Mouse (Mus musculus): ENCODE results near the gene Epha10. TPM values are rescaled to one million over a fixed set of nuclear protein-coding genes. Genes with fewer than 3 reads are reported as not detected.

The Epha10 gene
- 10 to 100 TPM; 39.0 to 42.3 TPM for total RNA-seq (2021)
- long read RNA-seq, full-length matches to known transcripts = 1 of 59 reads
- long read RNA-seq, partial matches to known transcripts = 21 of 59 reads
- long read RNA-seq, other reads (novel, unspliced or antisense) = 37 of 59 reads

GRCm38 (mm10) chr4:124880599-124880998, at the start of gene Epha10:
Gene Epha10 (plus strand): TSS chr4:124880899.
- DNase-seq (ENCODE audit: low spot score in 2 of 2) = no peak

GRCm38 (mm10) chr4:124832796-124833195, 47.9 kb upstream of the Epha10 start:
- DNase-seq (ENCODE audit: low spot score in 2 of 2) = no peak

- no peak for DNase-seq (ENCODE audit: low spot score in 2 of 2)
These were observed 42.5 kb upstream of the Epha10 start for GRCm38 (mm10) chr4:124838035-124838700.

GRCm38 (mm10) chr4:124840998-124841397, 39.7 kb upstream of the Epha10 start:
- no peak for DNase-seq (ENCODE audit: low spot score in 2 of 2)

GRCm38 (mm10) chr4:124843493-124843892, 37.2 kb upstream of the Epha10 start:
- no peak for DNase-seq (ENCODE audit: low spot score in 2 of 2)

GRCm38 (mm10) chr4:124847573-124847972, 33.1 kb upstream of the Epha10 start:
- peak; percentile 78 to 91 for DNase-seq (ENCODE audit: low spot score in 2 of 2)

- peak; percentile 64 to 77 for DNase-seq (ENCODE audit: low spot score in 2 of 2)
These were observed 31.0 kb upstream of the Epha10 start for GRCm38 (mm10) chr4:124849631-124850260.

- DNase-seq (ENCODE audit: low spot score in 2 of 2) = peak; percentile 91 to 96
These were observed 30.3 kb upstream of the Epha10 start, which contains the start of gene Yrdc for GRCm38 (mm10) chr4:124850261-124850913. Gene Yrdc (plus strand): TSS chr4:124850679.

GRCm38 (mm10) chr4:124850933-124851658, 29.6 kb upstream of the Epha10 start, which contains the start of gene 1110065P20Rik:
Gene 1110065P20Rik (minus strand): TSS chr4:124851196.
- DNase-seq (ENCODE audit: low spot score in 2 of 2) = peak; percentile 69 to 70

- DNase-seq (ENCODE audit: low spot score in 2 of 2) = peak in 1 of 2 experiments; percentile 68
These were observed 24.4 kb upstream of the Epha10 start for GRCm38 (mm10) chr4:124856294-124856693.

GRCm38 (mm10) chr4:124858370-124858769, 22.3 kb upstream of the Epha10 start:
- no peak for DNase-seq (ENCODE audit: low spot score in 2 of 2)

- no peak for DNase-seq (ENCODE audit: low spot score in 2 of 2)
These were observed 20.3 kb upstream of the Epha10 start for GRCm38 (mm10) chr4:124860446-124860845.

- no peak for DNase-seq (ENCODE audit: low spot score in 2 of 2)
These were observed 19.2 kb upstream of the Epha10 start, which contains the start of gene Maneal for GRCm38 (mm10) chr4:124861283-124862188. Gene Maneal (minus strand): TSS chr4:124862171.

- DNase-seq (ENCODE audit: low spot score in 2 of 2) = no peak
These were observed 8.0 kb upstream of the Epha10 start for GRCm38 (mm10) chr4:124872719-124873118.

GRCm38 (mm10) chr4:124881341-124881908, 726 bp downstream of the Epha10 start:
- peak; percentile 82 to 85 for DNase-seq (ENCODE audit: low spot score in 2 of 2)

- no peak for DNase-seq (ENCODE audit: low spot score in 2 of 2)
These were observed 1.5 kb downstream of the Epha10 start for GRCm38 (mm10) chr4:124882151-124882729.

- DNase-seq (ENCODE audit: low spot score in 2 of 2) = no peak
These were observed 8.0 kb downstream of the Epha10 start for GRCm38 (mm10) chr4:124888702-124889101.

- peak in 1 of 2 experiments; percentile 54 for DNase-seq (ENCODE audit: low spot score in 2 of 2)
These were observed 9.2 kb downstream of the Epha10 start for GRCm38 (mm10) chr4:124889935-124890334.

GRCm38 (mm10) chr4:124890831-124891230, 10.1 kb downstream of the Epha10 start:
- DNase-seq (ENCODE audit: low spot score in 2 of 2) = peak; percentile 54 to 80

Data from layer of hippocampus, adult 18-20 months (tissue).